ENCODE assay signal across 8 mouse cellular contexts in genomic region chr1:74964494-74965215, GRCm38 (mm10). TPM values are rescaled to one million over a fixed set of nuclear protein-coding genes. Genes with fewer than 3 reads are reported as not detected.
A peak's percentile ranks its signal among the peaks of the same experiment; 100 is the strongest.
DNase-seq lines count a peak whose midpoint lies in the region; ATAC-seq and TF ChIP-seq lines count a peak whose summit lies in the region.

No protein-coding gene starts in this region.

- H3K27ac ChIP-seq in forebrain, embryonic 10.5 days: peak overlapping the region; percentile 76
- no peak overlapping the region for H3K27ac ChIP-seq in heart, embryonic 14.5 days (replicated peaks in 1 of 2; ENCODE audit: control insufficient read depth in 1 of 2, insufficient read depth in 1 of 2, low read depth in 2 of 2, low read length in 2 of 2)
- H3K27ac ChIP-seq in liver, embryonic 12.5 days: no peak overlapping the region
- no peak overlapping the region for H3K27ac ChIP-seq in neural tube, embryonic 15.5 days (replicated peaks)

- ATAC-seq in heart, embryonic 14.5 days (ENCODE audit: insufficient number of reproducible peaks, insufficient read depth, low FRiP score, low read depth): 0 out of 2 replicates have a peak, but pooled peaks have one; percentile 61
- ATAC-seq in liver, embryonic 12.5 days: peak; percentile 39
- peak; percentile 61; the same call in 1 of the 2 replicates for ATAC-seq in neural tube, embryonic 15.5 days (ENCODE audit: low FRiP score)

- H3K36me3 ChIP-seq in E14TG2a.4 (ENCODE audit: insufficient read depth, low read length): peaks cover 4% of the 10 kb centered on the region; the same call in 1 of the 2 replicates
- no peaks in the 10 kb centered on the region for H3K36me3 ChIP-seq in forebrain, embryonic 10.5 days (replicated peaks)
- no peaks in the 10 kb centered on the region for H3K36me3 ChIP-seq in heart, embryonic 14.5 days (ENCODE audit: control insufficient read depth, insufficient read depth, low read length)
- no peaks in the 10 kb centered on the region for H3K36me3 ChIP-seq in liver, embryonic 12.5 days
- H3K36me3 ChIP-seq in neural tube, embryonic 15.5 days: no peaks in the 10 kb centered on the region

- WGBS in forebrain, embryonic 10.5 days: 17% methylated on average over 16 of the region's 16 CpGs
- WGBS in heart, embryonic 14.5 days: 20% methylated on average over 16 of the region's 16 CpGs
- 25% methylated on average over 16 of the region's 16 CpGs for WGBS in liver, embryonic 12.5 days (ENCODE audit: insufficient replicate concordance)
- 4% methylated on average over 16 of the region's 16 CpGs for WGBS in neural tube, embryonic 15.5 days

- H3K27me3 ChIP-seq in E14TG2a.4 (ENCODE audit: insufficient read depth, low read length): peaks cover 27% of the 10 kb centered on the region
- peaks cover 23% of the 10 kb centered on the region for H3K27me3 ChIP-seq in forebrain, embryonic 10.5 days (ENCODE audit: poor library complexity, severe bottlenecking)
- peaks cover 10% of the 10 kb centered on the region; the same call in 1 of the 2 replicates for H3K27me3 ChIP-seq in heart, embryonic 14.5 days (ENCODE audit: control insufficient read depth, insufficient read depth, low read length)
- peaks cover 6% of the 10 kb centered on the region for H3K27me3 ChIP-seq in liver, embryonic 12.5 days (replicated peaks)
- no peaks in the 10 kb centered on the region for H3K27me3 ChIP-seq in neural tube, embryonic 15.5 days (replicated peaks)

- peak overlapping the region; percentile 58 for H3K4me2 ChIP-seq in heart, embryonic 14.5 days (ENCODE audit: low read length)
- peak overlapping the region; percentile 36 for H3K4me2 ChIP-seq in liver, embryonic 12.5 days
- peak overlapping the region; percentile 52 for H3K4me2 ChIP-seq in neural tube, embryonic 15.5 days

- H3K9me3 ChIP-seq in E14TG2a.4 (ENCODE audit: low read length): no peaks in the 10 kb centered on the region
- H3K9me3 ChIP-seq in forebrain, embryonic 10.5 days: no peaks in the 10 kb centered on the region
- no peaks in the 10 kb centered on the region for H3K9me3 ChIP-seq in heart, embryonic 14.5 days (ENCODE audit: control insufficient read depth, low read length)
- no peaks in the 10 kb centered on the region for H3K9me3 ChIP-seq in liver, embryonic 12.5 days (replicated peaks)
- no peaks in the 10 kb centered on the region for H3K9me3 ChIP-seq in neural tube, embryonic 15.5 days (replicated peaks)

- no peak overlapping the region for H3K4me3 ChIP-seq in E14TG2a.4 (replicated peaks; ENCODE audit: low read length)
- H3K4me3 ChIP-seq in forebrain, embryonic 10.5 days: peak overlapping the region; percentile 45
- H3K4me3 ChIP-seq in heart, embryonic 14.5 days (ENCODE audit: control insufficient read depth in 1 of 2, insufficient read depth in 1 of 2, low read depth in 1 of 2, low read length in 2 of 2): peak overlapping the region in 1 of 2 experiments; percentile 16; a peak in 1 of 4 replicates
- no peak overlapping the region for H3K4me3 ChIP-seq in liver, embryonic 12.5 days
- H3K4me3 ChIP-seq in neural tube, embryonic 15.5 days (replicated peaks): 0 out of 2 replicates have a peak overlapping the region, but pooled peaks have one; percentile 12

- peak; percentile 54 for TF ChIP-seq CTCF in E14TG2a.4 (conservative IDR thresholded peaks at IDR 0.05; ENCODE audit: low read length)

- peak overlapping the region; percentile 41; the same call in 1 of the 2 replicates for H3K9ac ChIP-seq in heart, embryonic 14.5 days (ENCODE audit: low read length)
- peak overlapping the region; percentile 33 for H3K9ac ChIP-seq in liver, embryonic 12.5 days
- H3K9ac ChIP-seq in neural tube, embryonic 15.5 days (replicated peaks): no peak overlapping the region; the same call in 1 of the 2 replicates

- H3K4me1 ChIP-seq in E14TG2a.4 (replicated peaks; ENCODE audit: low read depth, low read length): peaks cover 12% of the 10 kb centered on the region
- H3K4me1 ChIP-seq in forebrain, embryonic 10.5 days: peaks cover 10% of the 10 kb centered on the region
- H3K4me1 ChIP-seq in heart, embryonic 14.5 days (ENCODE audit: control insufficient read depth in 2 of 2, insufficient read depth in 2 of 2, low read length in 2 of 2): peaks cover 0 to 9% of the 10 kb centered on the region in 2 experiments; a peak in 2 of 4 replicates
- 0 out of 2 replicates have a peak, but pooled peaks cover 9% of the 10 kb centered on the region for H3K4me1 ChIP-seq in liver, embryonic 12.5 days
- H3K4me1 ChIP-seq in neural tube, embryonic 15.5 days: peaks cover 7% of the 10 kb centered on the region

- DNase-seq in brain, embryonic 18.5 days (ENCODE audit: low read depth, low spot score): peak; percentile 20
- peak; percentile 72 for DNase-seq in forebrain, embryonic 10.5 days (ENCODE audit: extremely low spot score, low spot score)
- peak; percentile 93 for DNase-seq in kidney, postnatal 10 days
- DNase-seq in thymus, postnatal 25 days: peak; percentile 39

RNA-seq across cellular contexts. Expression of gene Ihh, which starts 13.2 kb away (rescaled TPM):
- 0.10 TPM in 1 of 2 replicates, not detected in the other for polyA plus RNA-seq in forebrain, embryonic 10.5 days (2016; fragmentation: Nextera tagmentation; extraction: Ambion mirVana)
- polyA plus RNA-seq in heart, embryonic 14.5 days (2014; fragmentation: Nextera tagmentation; extraction: Ambion mirVana): 0.14 TPM in 1 of 2 replicates, not detected in the other
- 2.9 and 3.0 TPM in 2 replicates for polyA plus RNA-seq in liver, embryonic 12.5 days (2016; fragmentation: Nextera tagmentation; extraction: Ambion mirVana)
- polyA plus RNA-seq in neural tube, embryonic 15.5 days (2015; fragmentation: Nextera tagmentation; extraction: Ambion mirVana): 0.84 and 3.0 TPM in 2 replicates

RNA-seq across cellular contexts. Expression of gene Cfap65, which starts 29.3 kb away (rescaled TPM):
- polyA plus RNA-seq in forebrain, embryonic 10.5 days (2016; fragmentation: Nextera tagmentation; extraction: Ambion mirVana): 0.04 and 0.25 TPM in 2 replicates
- polyA plus RNA-seq in heart, embryonic 14.5 days (2014; fragmentation: Nextera tagmentation; extraction: Ambion mirVana): not detected in 2 replicates
- not detected in 2 replicates for polyA plus RNA-seq in liver, embryonic 12.5 days (2016; fragmentation: Nextera tagmentation; extraction: Ambion mirVana)
- polyA plus RNA-seq in neural tube, embryonic 15.5 days (2015; fragmentation: Nextera tagmentation; extraction: Ambion mirVana): 0.41 and 0.43 TPM in 2 replicates

Comparison
In these comparisons a context has a peak if more than half of its experiments do, and no peak if none do; other contexts are left out.
1. H3K4me3 ChIP-seq: peak in forebrain, embryonic 10.5 days (single experiment) and neural tube, embryonic 15.5 days (single experiment); none in E14TG2a.4 (single experiment) and liver, embryonic 12.5 days (single experiment).
2. DNase-seq: peak in every context shown above with its lines; median percentile 93 in kidney, postnatal 10 days; 72 in forebrain, embryonic 10.5 days; 39 in thymus, postnatal 25 days; 20 in brain, embryonic 18.5 days.
3. Peak in every context shown above with its lines, with median percentiles within 50 percentile points of each other: ATAC-seq and H3K4me2 ChIP-seq.